Mouse (Mus musculus): ENCODE measurements around the gene BC004004.
"Not testable (repeated sequence)": the region's sequence is repeated elsewhere in the genome, so short reads cannot be mapped to it uniquely, and the experiment has no call there.

BC004004 gene

GRCm38 (mm10) chr17:29299282-29299681 is 30.7 kb downstream of the BC004004 start:
- no peak for DNase-seq (ENCODE audit: low read depth, low spot score)

GRCm38 (mm10) chr17:29300926-29301325 is 32.3 kb downstream of the BC004004 start:
- peak; percentile 68 for DNase-seq (ENCODE audit: low read depth, low spot score)

GRCm38 (mm10) chr17:29301421-29301820 is 32.8 kb downstream of the BC004004 start:
- DNase-seq (ENCODE audit: low read depth, low spot score): peak; percentile 51

- peak; percentile 49 for DNase-seq (ENCODE audit: low read depth, low spot score)
These were observed 33.6 kb downstream of the BC004004 start for GRCm38 (mm10) chr17:29302149-29302548.

GRCm38 (mm10) chr17:29303087-29303486 is 34.5 kb downstream of the BC004004 start:
- no peak for DNase-seq (ENCODE audit: low read depth, low spot score)

GRCm38 (mm10) chr17:29303856-29304255 is 35.3 kb downstream of the BC004004 start:
- DNase-seq (ENCODE audit: low read depth, low spot score): no peak

GRCm38 (mm10) chr17:29304376-29305057 is 35.9 kb downstream of the BC004004 start:
- DNase-seq (ENCODE audit: low read depth, low spot score): no peak

GRCm38 (mm10) chr17:29305058-29305806 is 36.6 kb downstream of the BC004004 start:
- DNase-seq (ENCODE audit: low read depth, low spot score): peak; percentile 45

GRCm38 (mm10) chr17:29305871-29306270 is 37.3 kb downstream of the BC004004 start:
- DNase-seq (ENCODE audit: low read depth, low spot score): no peak

GRCm38 (mm10) chr17:29310056-29310623 is 41.6 kb downstream of the BC004004 start:
- no peak for DNase-seq (ENCODE audit: low read depth, low spot score)

GRCm38 (mm10) chr17:29311602-29312001 is 43.0 kb downstream of the BC004004 start:
- DNase-seq (ENCODE audit: low read depth, low spot score): peak; percentile 77

- no peak for DNase-seq (ENCODE audit: low read depth, low spot score)
These were observed 43.5 kb downstream of the BC004004 start for GRCm38 (mm10) chr17:29312082-29312481.

GRCm38 (mm10) chr17:29313300-29313699 is 44.7 kb downstream of the BC004004 start:
- no peak for DNase-seq (ENCODE audit: low read depth, low spot score)

GRCm38 (mm10) chr17:29315672-29316465 is 47.3 kb downstream of the BC004004 start:
- DNase-seq (ENCODE audit: low read depth, low spot score): no peak

- no peak for DNase-seq (ENCODE audit: low read depth, low spot score)
These were observed 48.3 kb downstream of the BC004004 start for GRCm38 (mm10) chr17:29316891-29317290.

GRCm38 (mm10) chr17:29317380-29317779 is 48.8 kb downstream of the BC004004 start, which contains the start of gene Pi16:
TSS of gene Pi16 (plus strand) at chr17:29317680.
- DNase-seq (ENCODE audit: low read depth, low spot score): not testable (repeated sequence)

GRCm38 (mm10) chr17:29318731-29319250 is 50.2 kb downstream of the BC004004 start:
- no peak for DNase-seq (ENCODE audit: low read depth, low spot score)

- DNase-seq (ENCODE audit: low read depth, low spot score): no peak
These were observed 50.9 kb downstream of the BC004004 start for GRCm38 (mm10) chr17:29319476-29319875.

GRCm38 (mm10) chr17:29319881-29320639 is 51.5 kb downstream of the BC004004 start:
- DNase-seq (ENCODE audit: low read depth, low spot score): no peak

GRCm38 (mm10) chr17:29321765-29322602 is 53.4 kb downstream of the BC004004 start:
- no peak for DNase-seq (ENCODE audit: low read depth, low spot score)
